Mouse (Mus musculus): Measurements from ENCODE around the gene Nicn1.

Gene Nicn1

DNA sequence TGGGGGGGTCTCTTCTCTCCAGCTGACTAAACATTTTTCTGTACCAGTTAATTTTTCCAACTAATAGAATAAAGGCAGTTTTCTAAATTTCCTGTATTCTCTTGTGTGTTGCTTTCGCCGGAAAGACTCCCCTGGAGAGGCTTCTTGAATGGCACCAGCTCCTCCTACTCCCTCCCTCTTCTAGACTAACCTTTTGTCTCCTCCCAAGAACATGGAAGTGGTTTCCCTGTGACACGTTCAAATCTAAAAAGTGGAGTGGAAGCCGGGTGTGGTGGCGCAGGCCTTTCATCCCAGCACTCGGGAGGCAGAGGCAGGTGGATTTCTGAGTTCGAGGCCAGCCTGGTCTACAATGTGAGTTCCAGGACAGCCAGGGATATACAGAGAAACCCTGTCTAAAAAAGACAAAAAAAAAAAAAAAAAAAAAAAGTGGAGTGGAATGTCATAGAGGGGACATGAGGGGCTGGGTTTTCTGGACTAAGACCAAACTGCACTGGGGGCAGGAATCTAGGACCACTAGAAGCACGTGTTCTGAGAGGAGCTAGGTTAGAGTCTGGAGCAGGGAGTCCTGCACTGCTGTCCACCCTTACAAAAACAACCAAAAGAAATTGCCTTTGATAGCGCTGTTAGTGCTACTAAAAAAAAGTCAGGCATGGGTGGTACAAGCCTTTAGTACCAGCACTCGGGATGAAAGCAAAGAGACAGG, 47.8 kb downstream of the Nicn1 start:
- in situ Hi-C loops (cut with MboI; ENCODE audit: low sequenced_read_pairs): no loop called here

DNA sequence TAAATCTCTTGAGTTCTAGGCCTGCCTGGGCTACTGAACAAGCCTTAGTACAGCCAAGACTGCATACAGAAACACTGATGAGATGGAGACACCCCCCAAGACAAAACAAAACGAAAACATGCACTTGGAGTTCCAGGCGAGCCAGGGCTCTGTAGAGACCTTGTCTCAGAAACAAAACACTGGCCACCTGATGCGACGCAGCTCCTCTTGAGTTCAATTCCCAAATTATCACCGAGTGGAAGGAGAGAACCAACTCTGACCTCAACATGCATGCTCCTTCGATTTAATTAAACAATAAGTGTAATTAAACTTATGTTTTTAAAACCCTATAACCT, 48.3 kb downstream of the Nicn1 start:
- in situ Hi-C loops (cut with MboI; ENCODE audit: low sequenced_read_pairs): no loop called here

DNA sequence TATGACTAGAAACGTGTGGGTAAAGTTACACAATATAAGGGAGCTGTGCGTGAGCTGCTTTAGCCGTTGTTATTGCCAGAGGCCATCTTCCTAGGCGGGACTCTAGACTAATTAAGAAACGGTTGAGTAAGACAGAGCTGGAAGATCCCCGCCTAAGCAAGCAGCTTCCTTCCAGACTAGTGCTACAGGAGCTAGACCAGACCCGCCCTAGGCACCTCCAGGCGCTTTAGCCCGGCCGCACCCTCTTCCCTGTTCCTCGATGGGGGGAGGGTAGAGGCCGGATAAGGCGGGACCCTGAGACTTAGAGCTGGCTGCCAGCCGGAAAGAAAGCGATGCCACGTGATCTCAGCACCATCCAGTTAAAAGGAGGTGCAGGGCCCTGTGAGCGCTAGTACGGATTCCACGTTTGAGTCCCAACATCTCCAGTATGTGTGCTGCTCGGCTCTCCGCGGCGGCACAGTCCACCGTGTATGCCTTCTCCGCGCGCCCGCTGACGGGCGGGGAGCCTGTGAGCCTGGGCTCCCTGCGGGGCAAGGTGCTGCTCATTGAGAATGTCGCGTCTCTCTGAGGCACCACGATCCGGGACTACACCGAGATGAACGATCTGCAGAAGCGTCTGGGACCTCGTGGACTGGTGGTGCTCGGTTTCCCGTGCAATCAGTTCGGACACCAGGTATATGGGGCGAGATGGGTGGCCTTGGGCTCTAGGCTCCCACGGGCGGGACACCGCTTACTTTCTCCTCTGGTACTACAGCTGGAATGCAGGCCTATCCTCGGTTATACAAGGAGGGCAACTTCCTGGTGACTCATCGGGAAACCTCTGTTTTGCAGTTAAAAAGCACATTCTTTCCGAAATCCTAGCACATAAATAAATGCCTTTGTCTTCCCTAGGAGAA, 48.9 kb downstream of the Nicn1 start, which contains the start of gene Gpx1:
TSS of gene Gpx1 (plus strand) at position 18 of the 896 bp plus-strand sequence.
- in situ Hi-C loops (cut with MboI; ENCODE audit: low sequenced_read_pairs): no loop called here

GRCm38 (mm10) chr9:108339886-108340257, 49.6 kb downstream of the Nicn1 start:
- in situ Hi-C loops (cut with MboI; ENCODE audit: low sequenced_read_pairs): no loop called here

DNA sequence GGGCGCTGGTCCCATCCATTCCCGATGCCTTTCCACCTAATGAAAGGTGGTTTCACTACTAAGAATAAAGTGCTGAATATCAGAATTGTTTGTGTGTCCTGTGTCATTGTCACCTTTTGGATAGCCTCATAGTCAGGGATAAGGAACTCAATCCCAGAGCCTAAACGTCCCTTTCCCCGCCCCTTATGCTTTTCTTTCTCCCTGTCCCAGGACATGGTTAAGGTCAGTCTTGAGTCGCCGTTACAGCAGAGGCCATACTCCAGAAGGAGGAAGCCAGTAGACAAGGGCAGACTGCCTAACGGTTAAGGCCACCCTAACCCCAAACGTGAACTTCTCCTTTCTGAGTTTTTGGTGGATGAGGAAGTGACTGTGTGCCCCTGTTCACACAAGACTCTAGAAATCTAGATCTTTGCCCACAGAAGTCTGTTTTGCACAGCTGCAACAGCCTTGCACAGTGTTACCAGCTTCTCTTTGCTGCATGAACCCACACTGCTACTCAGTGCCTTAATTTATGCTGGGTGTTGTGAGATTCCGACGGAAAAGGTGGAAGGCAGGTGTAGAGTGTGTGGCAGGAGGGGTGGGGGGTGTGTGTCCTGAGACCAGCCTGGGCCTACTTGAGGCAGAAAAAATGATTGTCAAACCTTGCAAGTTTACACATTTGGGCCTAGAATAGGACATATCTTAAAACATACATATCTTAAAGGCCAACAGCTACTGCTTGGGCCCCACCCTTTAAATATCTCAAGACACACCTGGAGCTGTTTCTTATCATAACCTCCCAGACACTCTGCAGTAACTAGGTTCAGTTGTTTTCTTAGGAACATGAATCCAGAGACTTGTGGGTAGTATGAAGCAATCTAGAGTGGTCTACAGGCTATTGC, 50.3 kb downstream of the Nicn1 start:
- in situ Hi-C loops (cut with MboI; ENCODE audit: low sequenced_read_pairs): no loop called here

GRCm38 (mm10) chr9:108341139-108341475, 50.9 kb downstream of the Nicn1 start:
- in situ Hi-C loops (cut with MboI; ENCODE audit: low sequenced_read_pairs): no loop called here

DNA sequence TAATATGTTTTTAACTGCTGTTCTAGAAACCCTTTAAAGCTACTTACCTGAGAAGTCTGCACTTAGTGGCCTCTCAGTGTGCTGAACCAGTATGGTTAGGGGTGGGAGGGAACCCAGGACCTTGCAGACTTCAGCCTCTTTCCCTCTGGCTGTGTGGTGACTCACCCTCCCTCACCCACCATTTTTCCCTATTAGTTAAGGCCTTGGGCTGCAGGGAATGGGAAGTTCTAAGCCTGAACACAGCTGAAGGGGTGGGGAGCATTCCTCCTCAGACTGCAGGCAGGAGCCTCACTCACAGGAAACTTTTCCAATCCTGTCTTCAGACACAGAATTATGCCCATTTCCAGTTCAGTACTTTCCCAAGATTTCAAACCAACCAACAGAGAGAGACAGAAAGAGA, 51.6 kb downstream of the Nicn1 start:
- in situ Hi-C loops (cut with MboI; ENCODE audit: low sequenced_read_pairs): no loop called here

- in situ Hi-C loops (cut with MboI; ENCODE audit: low sequenced_read_pairs): no loop called here
Observed at GRCm38 (mm10) chr9:108342301-108342831, 52.1 kb downstream of the Nicn1 start.

DNA sequence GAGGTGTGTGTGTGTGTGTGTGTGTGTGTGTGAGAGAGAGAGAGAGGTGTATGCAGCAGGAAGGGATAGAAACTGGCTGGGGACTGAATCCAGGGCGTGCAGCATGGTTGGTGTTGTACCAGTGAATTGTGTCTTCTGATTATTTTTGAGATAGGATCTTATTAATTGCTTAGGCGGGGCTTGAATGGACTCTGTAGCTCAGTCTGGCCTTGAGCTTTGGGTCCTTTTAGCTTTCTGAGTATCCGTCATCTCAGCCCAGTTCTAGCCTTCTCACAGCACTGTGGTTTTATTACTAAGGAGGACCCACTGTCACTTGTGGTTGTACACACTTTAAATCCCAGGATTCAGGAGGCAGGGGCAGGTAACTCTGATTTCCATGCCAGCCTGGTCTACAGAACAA, 53.1 kb downstream of the Nicn1 start:
- in situ Hi-C loops (cut with MboI; ENCODE audit: low sequenced_read_pairs): no loop called here

DNA sequence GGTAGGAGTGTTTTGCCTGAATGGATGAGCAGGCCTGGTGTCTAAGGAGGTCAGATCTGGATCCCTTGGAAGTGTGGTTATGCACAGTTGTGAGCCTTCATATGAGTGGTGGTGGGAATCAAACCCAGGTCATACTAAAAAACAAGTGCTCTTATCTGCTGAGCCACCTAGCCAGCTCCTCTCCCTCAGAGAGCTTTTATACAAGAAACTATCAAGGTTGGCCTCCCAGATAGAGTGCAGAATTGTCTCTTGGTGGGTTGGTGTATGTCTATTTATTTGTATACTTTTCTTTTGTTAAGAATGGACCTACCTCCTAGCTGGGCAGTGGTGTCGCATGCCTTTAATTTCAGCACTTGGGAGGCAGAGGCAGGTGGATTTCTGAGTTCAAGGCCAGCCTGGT, 53.6 kb downstream of the Nicn1 start:
- in situ Hi-C loops (cut with MboI; ENCODE audit: low sequenced_read_pairs): no loop called here

GRCm38 (mm10) chr9:108344471-108344870, 54.2 kb downstream of the Nicn1 start:
- in situ Hi-C loops (cut with MboI; ENCODE audit: low sequenced_read_pairs): no loop called here
